11 mouse cellular contexts compared by ENCODE assay signal in the genomic region with DNA sequence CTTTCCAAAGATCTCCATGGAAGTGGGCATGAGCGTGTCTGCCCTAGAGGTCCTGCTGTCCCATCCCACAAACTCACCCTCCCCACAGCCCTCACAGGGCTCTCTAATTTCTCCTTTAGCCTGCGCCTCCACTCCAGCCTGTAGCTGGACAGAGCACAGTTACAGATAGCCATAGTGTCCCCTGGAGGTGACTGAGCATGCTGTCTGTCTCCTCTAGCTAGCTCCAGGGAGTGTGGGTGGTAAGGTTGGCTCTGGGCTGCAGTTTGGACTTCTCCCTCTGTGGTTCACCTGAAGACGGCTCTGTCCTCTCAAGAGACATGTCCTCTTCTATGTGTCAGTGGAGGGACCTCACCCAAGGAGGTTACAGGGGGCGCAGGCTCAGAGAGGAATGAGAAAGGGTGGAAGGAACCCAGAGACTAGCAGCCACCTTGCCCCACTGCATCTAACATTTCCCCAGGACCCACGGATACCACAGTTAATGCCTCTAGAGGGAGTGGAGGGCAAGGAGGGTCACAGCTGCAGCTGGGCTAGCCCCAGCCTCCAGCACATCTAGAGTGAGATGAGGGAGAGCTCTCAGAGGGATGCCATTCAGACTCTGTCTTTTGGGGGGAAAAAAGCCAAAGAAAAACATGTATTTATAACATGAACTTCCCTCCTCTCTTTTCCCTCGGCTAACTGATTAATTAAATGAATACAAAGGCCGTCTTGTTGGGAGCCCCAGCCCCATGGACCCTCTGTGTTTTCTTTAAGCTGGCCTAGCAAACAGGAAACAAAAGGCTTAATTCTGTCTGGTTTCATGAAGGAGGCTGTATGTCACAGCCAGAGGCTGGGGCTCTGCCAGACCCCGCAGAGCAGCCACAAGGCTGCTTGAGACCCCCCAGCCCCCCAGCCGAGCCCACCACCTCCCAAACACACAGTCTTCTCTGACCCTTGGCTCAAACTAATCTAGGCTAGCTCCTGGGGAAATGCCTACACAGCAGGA. TPM values are rescaled to one million over a fixed set of nuclear protein-coding genes. Genes with fewer than 3 reads are reported as not detected.
A peak's percentile ranks its signal among the peaks of the same experiment; 100 is the strongest.
DNase-seq lines count a peak whose midpoint lies in the region; ATAC-seq lines count a peak whose summit lies in the region.
"Had no signal": no experiment of that assay in that cellular context is flagged by ENCODE, and none has a peak within 500 bp of the region (broad histone marks: within the 10 kb centered on the region; RNA-seq: fewer than 3 reads in every experiment).

No protein-coding gene starts in this region.

- peak overlapping the region; percentile 69 for H3K27ac ChIP-seq in kidney, embryonic 16.5 days (ENCODE audit: low read length)
- H3K27ac ChIP-seq in hindbrain, embryonic 10.5 days, result peak overlapping the region; percentile 86
- H3K27ac ChIP-seq in midbrain, embryonic 15.5 days, result peak overlapping the region; percentile 49
- H3K27ac ChIP-seq: embryonic facial prominence, embryonic 15.5 days; lung, embryonic 15.5 days had no signal

- no peaks in the 10 kb centered on the region for H3K36me3 ChIP-seq in kidney, embryonic 16.5 days (ENCODE audit: insufficient read depth, low read length)
- H3K36me3 ChIP-seq in hindbrain, embryonic 10.5 days, result peaks cover 24% of the 10 kb centered on the region; the same call in 1 of the 2 replicates
- H3K36me3 ChIP-seq in midbrain, embryonic 15.5 days (replicated peaks), result no peaks in the 10 kb centered on the region; the same call in 1 of the 2 replicates
- H3K36me3 ChIP-seq: embryonic facial prominence, embryonic 15.5 days; lung, embryonic 15.5 days had no signal

- H3K9ac ChIP-seq in kidney, embryonic 16.5 days (replicated peaks; ENCODE audit: low read length), result 0 out of 2 replicates have a peak overlapping the region, but pooled peaks have one; percentile 33
- H3K9ac ChIP-seq in midbrain, embryonic 15.5 days, result no peak overlapping the region
- H3K9ac ChIP-seq: embryonic facial prominence, embryonic 15.5 days; lung, embryonic 15.5 days had no signal

- no peaks in the 10 kb centered on the region for H3K27me3 ChIP-seq in kidney, embryonic 16.5 days (ENCODE audit: insufficient read depth, low read length)
- no peaks in the 10 kb centered on the region for H3K27me3 ChIP-seq in hindbrain, embryonic 10.5 days (ENCODE audit: insufficient read depth, poor library complexity, severe bottlenecking)
- no peaks in the 10 kb centered on the region for H3K27me3 ChIP-seq in midbrain, embryonic 15.5 days (replicated peaks)
- H3K27me3 ChIP-seq: embryonic facial prominence, embryonic 15.5 days; lung, embryonic 15.5 days had no signal

- no peak overlapping the region for H3K4me3 ChIP-seq in kidney, embryonic 16.5 days (ENCODE audit: low read length)
- H3K4me3 ChIP-seq in hindbrain, embryonic 10.5 days, result no peak overlapping the region
- no peak overlapping the region for H3K4me3 ChIP-seq in midbrain, embryonic 15.5 days
- H3K4me3 ChIP-seq: embryonic facial prominence, embryonic 15.5 days; lung, embryonic 15.5 days had no signal

- ATAC-seq in kidney, embryonic 16.5 days (ENCODE audit: low FRiP score, low TSS enrichment), result peak; percentile 85
- ATAC-seq in midbrain, embryonic 15.5 days (replicated peaks), result peak; percentile 51
- no peak for ATAC-seq in erythroid progenitor cell, adult 5-6 weeks (replicated peaks; ENCODE audit: low FRiP score, poor library complexity, severe bottlenecking)
- ATAC-seq in monocyte, adult 5-6 weeks (replicated peaks; ENCODE audit: insufficient number of reproducible peaks, low FRiP score, low TSS enrichment, poor library complexity, severe bottlenecking), result no peak
- ATAC-seq: Patski had no signal

- WGBS in kidney, embryonic 16.5 days, result 36% methylated on average over 9 of the region's 9 CpGs
- WGBS in hindbrain, embryonic 10.5 days, result 20% methylated on average over 9 of the region's 9 CpGs
- WGBS in midbrain, embryonic 15.5 days, result 26% methylated on average over 9 of the region's 9 CpGs

- peaks cover 21% of the 10 kb centered on the region for H3K4me1 ChIP-seq in kidney, embryonic 16.5 days (ENCODE audit: insufficient read depth, low read length)
- H3K4me1 ChIP-seq in hindbrain, embryonic 10.5 days (replicated peaks), result peaks cover 57% of the 10 kb centered on the region
- H3K4me1 ChIP-seq in midbrain, embryonic 15.5 days, result peaks cover 18% of the 10 kb centered on the region

- DNase-seq in kidney, postnatal 14 days, result no peak
- DNase-seq in embryo, embryonic 10.5 days (ENCODE audit: low spot score), result peak; percentile 69
- peak; percentile 50 for DNase-seq in hindbrain, embryonic 10.5 days (ENCODE audit: low spot score)
- DNase-seq in adrenal gland, postnatal 36 days, result no peak

- no peaks in the 10 kb centered on the region for H3K9me3 ChIP-seq in kidney, embryonic 16.5 days (ENCODE audit: low read length)
- no peaks in the 10 kb centered on the region for H3K9me3 ChIP-seq in hindbrain, embryonic 10.5 days
- H3K9me3 ChIP-seq in midbrain, embryonic 15.5 days, result no peaks in the 10 kb centered on the region
- H3K9me3 ChIP-seq: embryonic facial prominence, embryonic 15.5 days; lung, embryonic 15.5 days had no signal

- no peak overlapping the region for H3K4me2 ChIP-seq in kidney, embryonic 16.5 days (replicated peaks; ENCODE audit: low read depth, low read length)
- H3K4me2 ChIP-seq in midbrain, embryonic 15.5 days, result no peak overlapping the region
- H3K4me2 ChIP-seq: embryonic facial prominence, embryonic 15.5 days; lung, embryonic 15.5 days had no signal

RNA-seq across cellular contexts. Expression of a gene that starts 32.6 kb away (rescaled TPM):
- polyA plus RNA-seq in kidney, embryonic 16.5 days (2015; fragmentation: Nextera tagmentation; extraction: Ambion mirVana), result 11.0 and 12.7 TPM in 2 replicates
- 35.0 and 40.3 TPM in 2 replicates for polyA plus RNA-seq in hindbrain, embryonic 10.5 days (2016; fragmentation: Nextera tagmentation; extraction: Ambion mirVana)
- 31.6 and 35.0 TPM in 2 replicates for polyA plus RNA-seq in midbrain, embryonic 15.5 days (2015; fragmentation: Nextera tagmentation; extraction: Ambion mirVana)
- not detected in 2 replicates for total RNA-seq in erythroid progenitor cell, adult 5-6 weeks (2015; ENCODE audit: low replicate concordance)
- 0.13 TPM in 1 of 2 replicates, not detected in the other for total RNA-seq in erythroid progenitor cell, adult 5-6 weeks (2017; ENCODE audit: low replicate concordance)
- not detected in 3 replicates for total RNA-seq in monocyte, adult 5-6 weeks (2017)
- 1 to 10 TPM; 2.1 to 2.2 TPM for total RNA-seq in adrenal gland, postnatal 36 days (2021)

Comparison
In these comparisons a context has a peak if more than half of its experiments do, and no peak if none do; other contexts are left out.
1. ATAC-seq: peak in kidney, embryonic 16.5 days (single experiment) and midbrain, embryonic 15.5 days (single experiment); none in erythroid progenitor cell, adult 5-6 weeks (single experiment) and monocyte, adult 5-6 weeks (single experiment).
2. DNase-seq: peak in embryo, embryonic 10.5 days (single experiment) and hindbrain, embryonic 10.5 days (single experiment); none in kidney, postnatal 14 days (single experiment) and adrenal gland, postnatal 36 days (0 of 2).
3. Peak in every context shown above with its lines, with median percentiles within 50 percentile points of each other: H3K27ac ChIP-seq.